Mouse (Mus musculus) testis, adult 2 months (tissue): Measurements from ENCODE around the gene Mlkl. TPM values are rescaled to one million over a fixed set of nuclear protein-coding genes. Genes with fewer than 3 reads are reported as not detected.
"Not testable (repeated sequence)": the region's sequence is repeated elsewhere in the genome, so short reads cannot be mapped to it uniquely, and the experiment has no call there.

Source experiments
- H3K27ac ChIP-seq: fragments of 200-500 bp; 2 replicates; pipeline ENCODE4 v1.5.1; 2012; ENCODE audit warnings: low read depth, low read length; ENCODE audit not compliant: control insufficient read depth, insufficient read depth
- H3K27me3 ChIP-seq: fragments of 200-500 bp; 2 replicates; pipeline ENCODE4 v1.6.1; 2012; ENCODE audit warnings: mild to moderate bottlenecking, low read length, moderate library complexity; ENCODE audit not compliant: control insufficient read depth, insufficient read depth
- H3K36me3 ChIP-seq: fragments of 200-500 bp; 2 replicates; pipeline ENCODE4 v1.6.1; 2012; ENCODE audit warnings: mild to moderate bottlenecking, low read length; ENCODE audit not compliant: control insufficient read depth, insufficient read depth
- H3K4me1 ChIP-seq: fragments of 200-500 bp; 2 replicates; pipeline ENCODE4 v1.6.1; 2012; ENCODE audit warnings: low read length; ENCODE audit not compliant: control insufficient read depth, insufficient read depth
- H3K4me3 ChIP-seq: fragments of 200-500 bp; 2 replicates; pipeline ENCODE4 v1.5.1; 2012; ENCODE audit warnings: low read depth, mild to moderate bottlenecking, low read length, moderate library complexity, mixed read lengths; ENCODE audit not compliant: control insufficient read depth
- CTCF ChIP-seq: fragments of 200-500 bp; IDR thresholded peaks from 2 replicates; pipeline ENCODE4 v1.5.1; 2012; ENCODE audit warnings: low read depth, mild to moderate bottlenecking, inconsistent platforms, low read length, moderate library complexity; ENCODE audit not compliant: control insufficient read depth, insufficient read depth, insufficient replicate concordance
- POLR2A ChIP-seq: fragments of 200-500 bp; IDR thresholded peaks from 2 replicates; pipeline ENCODE4 v1.6.1; 2012; ENCODE audit warnings: low read depth, mild to moderate bottlenecking, inconsistent platforms, low read length, moderate library complexity; ENCODE audit not compliant: control insufficient read depth
- polyA plus RNA-seq: library from polyadenylated mRNA; depleted of rRNA; stranded (reverse); fragments of >200 nt; gene quantifications from 2 replicates; pipeline ENCODE4 v1.2.3, GENCODE M21; 2012

Gene Mlkl
- polyA plus RNA-seq, 1 experiment = 2.9 TPM

- Histone ChIP-seq H3K4me3 (no peak overlapping the region), H3K27me3 (no peaks in the 10 kb centered on the region), H3K36me3 (no peaks in the 10 kb centered on the region), H3K27ac (no peak overlapping the region), H3K4me1 (no peaks in the 10 kb centered on the region)
- TF ChIP-seq CTCF (peak; percentile 81; the same call in 1 of the 2 replicates), POLR2A (no peak)
Observed at GRCm38 (mm10) chr8:111343225-111343624, 5.2 kb upstream of the Mlkl start.

- H3K36me3 ChIP-seq = no peaks in the 10 kb centered on the region
- H3K27me3 ChIP-seq = peaks cover 4% of the 10 kb centered on the region
- H3K4me3 ChIP-seq = no peak overlapping the region; the same call in 1 of the 2 replicates
Observed at GRCm38 (mm10) chr8:111340186-111340585, 2.2 kb upstream of the Mlkl start.

GRCm38 (mm10) chr8:111338370-111339208 lies 612 bp upstream of the Mlkl start:
- peaks cover 4% of the 10 kb centered on the region for H3K27me3 ChIP-seq
- H3K4me3 ChIP-seq = no peak overlapping the region; the same call in 1 of the 2 replicates
- no peaks in the 10 kb centered on the region for H3K36me3 ChIP-seq
- TF ChIP-seq CTCF = no peak
- TF ChIP-seq POLR2A = no peak
- H3K27ac ChIP-seq = no peak overlapping the region
- H3K4me1 ChIP-seq = peaks cover 3% of the 10 kb centered on the region; the same call in 1 of the 2 replicates

More at GRCm38 (mm10) chr8:111340186-111340585, 2.2 kb upstream of the Mlkl start:
- no peak overlapping the region for H3K27ac ChIP-seq
- peaks cover 3% of the 10 kb centered on the region; the same call in 1 of the 2 replicates for H3K4me1 ChIP-seq
- no peak for TF ChIP-seq POLR2A
- TF ChIP-seq CTCF = no peak

GRCm38 (mm10) chr8:111337311-111337889 lies 577 bp downstream of the Mlkl start:
- Histone ChIP-seq H3K4me1 (peaks cover 3% of the 10 kb centered on the region; the same call in 1 of the 2 replicates), H3K4me3 (peak overlapping the region; percentile 87), H3K27ac (no peak overlapping the region), H3K36me3 (no peaks in the 10 kb centered on the region), H3K27me3 (peaks cover 4% of the 10 kb centered on the region)
- TF ChIP-seq POLR2A (no peak), CTCF (no peak)

GRCm38 (mm10) chr8:111336692-111337091 lies 1.3 kb downstream of the Mlkl start:
- peaks cover 3% of the 10 kb centered on the region; the same call in 1 of the 2 replicates for H3K4me1 ChIP-seq
- no peaks in the 10 kb centered on the region for H3K36me3 ChIP-seq
- peaks cover 4% of the 10 kb centered on the region for H3K27me3 ChIP-seq
- TF ChIP-seq CTCF (no peak), POLR2A (no peak)
- H3K27ac ChIP-seq = no peak overlapping the region
- H3K4me3 ChIP-seq = no peak overlapping the region

- no peak overlapping the region for H3K27ac ChIP-seq
- no peaks in the 10 kb centered on the region for H3K36me3 ChIP-seq
- TF ChIP-seq POLR2A = no peak
- TF ChIP-seq CTCF = no peak
- no peaks in the 10 kb centered on the region for H3K4me1 ChIP-seq
- no peak overlapping the region for H3K4me3 ChIP-seq
- H3K27me3 ChIP-seq = no peaks in the 10 kb centered on the region
Observed at GRCm38 (mm10) chr8:111325222-111325790, 12.7 kb downstream of the Mlkl start.

- Histone ChIP-seq H3K27me3 (no peaks in the 10 kb centered on the region), H3K27ac (no peak overlapping the region), H3K4me1 (no peaks in the 10 kb centered on the region), H3K4me3 (no peak overlapping the region), H3K36me3 (no peaks in the 10 kb centered on the region)
- TF ChIP-seq POLR2A = no peak
- TF ChIP-seq CTCF = no peak
Observed at GRCm38 (mm10) chr8:111314729-111315128, 23.2 kb downstream of the Mlkl start.

- not testable (repeated sequence) for H3K36me3 ChIP-seq, H3K27me3 ChIP-seq, H3K4me3 ChIP-seq, H3K27ac ChIP-seq, H3K4me1 ChIP-seq
Observed at GRCm38 (mm10) chr8:111313961-111314360, 24.0 kb downstream of the Mlkl start.
